Mouse (Mus musculus) gastrocnemius, adult 18-20 months (tissue): ENCODE data around the gene Gm20662. TPM values are rescaled to one million over a fixed set of nuclear protein-coding genes. Genes with fewer than 3 reads are reported as not detected.

Source experiments
- DNase-seq: peaks from one replicate; pipeline ENCODE4 v3.0.0; 2021; ENCODE audit warnings: low spot score
- total RNA-seq, 2 experiments: library from RNA; stranded (reverse); gene quantifications; 2 replicates each; pipeline ENCODE4 v1.2.3; 2021

The Gm20662 gene
- total RNA-seq, 2 experiments from 2014 or later, result not detected

- no peak for DNase-seq
Observed at GRCm38 (mm10) chr9:107974491-107975171, 21.5 kb upstream of the Gm20662 start.

- peak; percentile 28 for DNase-seq
Observed at GRCm38 (mm10) chr9:107975399-107976386, 20.5 kb upstream of the Gm20662 start, which contains the start of gene Uba7. Uba7 (plus strand) TSS chr9:107975505.

- no peak for DNase-seq
Observed at GRCm38 (mm10) chr9:107978815-107979214, 17.3 kb upstream of the Gm20662 start.

GRCm38 (mm10) chr9:107981684-107982605 is 14.2 kb upstream of the Gm20662 start:
- DNase-seq, result no peak

- DNase-seq, result peak; percentile 50
Observed at GRCm38 (mm10) chr9:107982681-107983346, 13.3 kb upstream of the Gm20662 start, which contains the start of gene Gm20661. Gm20661 (plus strand) TSS chr9:107983058.

GRCm38 (mm10) chr9:107983421-107983890 is 12.7 kb upstream of the Gm20662 start:
- peak; percentile 79 for DNase-seq

- DNase-seq, result no peak
Observed at GRCm38 (mm10) chr9:107984052-107984753, 11.9 kb upstream of the Gm20662 start.

GRCm38 (mm10) chr9:107984754-107985055 is 11.4 kb upstream of the Gm20662 start:
- no peak for DNase-seq

- DNase-seq, result peak; percentile 85
Observed at GRCm38 (mm10) chr9:107985131-107986119, 10.7 kb upstream of the Gm20662 start, which contains the start of gene Inka1. Inka1 (minus strand) TSS chr9:107985879.

- peak; percentile 87 for DNase-seq
Observed at GRCm38 (mm10) chr9:107986376-107986775, 9.8 kb upstream of the Gm20662 start.

GRCm38 (mm10) chr9:107987950-107988349 is 8.2 kb upstream of the Gm20662 start:
- DNase-seq, result no peak

GRCm38 (mm10) chr9:107992197-107992596 is 4.0 kb upstream of the Gm20662 start, which contains the start of gene Cdhr4:
Cdhr4 (plus strand) TSS chr9:107992497.
- no peak for DNase-seq

GRCm38 (mm10) chr9:107993013-107993412 is 3.1 kb upstream of the Gm20662 start:
- no peak for DNase-seq

GRCm38 (mm10) chr9:107994464-107994863 is 1.7 kb upstream of the Gm20662 start:
- DNase-seq, result no peak

- no peak for DNase-seq
Observed at GRCm38 (mm10) chr9:107995513-107995912, 636 bp upstream of the Gm20662 start.

- DNase-seq, result peak; percentile 100
Observed at GRCm38 (mm10) chr9:108001922-108002770, 6.0 kb downstream of the Gm20662 start, which contains the start of gene Ip6k1. Ip6k1 (plus strand) TSS chr9:108002501.

- peak; percentile 37 for DNase-seq
Observed at GRCm38 (mm10) chr9:108002778-108003530, 6.8 kb downstream of the Gm20662 start.
